ENCODE assay signal across 21 mouse cellular contexts in the genomic region with DNA sequence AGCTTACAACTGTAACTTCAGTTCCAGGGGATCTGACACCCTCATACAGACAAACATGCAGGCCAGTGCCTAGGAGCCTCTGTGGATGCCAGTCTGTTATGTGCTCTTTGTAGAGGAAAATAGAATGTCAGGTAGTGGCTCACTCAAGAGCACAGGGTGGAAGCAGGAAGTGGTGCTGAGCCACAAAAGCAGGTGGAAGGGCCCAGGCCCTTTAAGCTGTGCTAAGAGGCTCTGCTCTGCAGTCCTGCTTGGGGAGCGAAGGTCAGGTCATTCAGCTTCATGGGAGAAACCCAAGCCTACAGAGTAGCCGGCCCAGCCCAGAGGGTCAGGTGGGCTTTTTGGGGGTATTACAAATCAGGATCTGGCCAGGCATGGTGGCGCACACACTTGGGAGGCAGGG. TPM values are rescaled to one million over a fixed set of nuclear protein-coding genes. Genes with fewer than 3 reads are reported as not detected.
A peak's percentile ranks its signal among the peaks of the same experiment; 100 is the strongest.
DNase-seq lines count a peak whose midpoint lies in the region; ATAC-seq lines count a peak whose summit lies in the region.
"Had no signal": no experiment of that assay in that cellular context is flagged by ENCODE, and none has a peak within 500 bp of the region (broad histone marks: within the 10 kb centered on the region; RNA-seq: fewer than 3 reads in every experiment).

No protein-coding gene starts in this region.

- no peak overlapping the region for H3K9ac ChIP-seq in forebrain, embryonic 16.5 days (replicated peaks; ENCODE audit: low read depth, low read length)
- H3K9ac ChIP-seq: embryonic facial prominence, embryonic 15.5 days; hindbrain, embryonic 15.5 days; liver, embryonic 14.5 days; midbrain, embryonic 13.5 days had no signal

- H3K9me3 ChIP-seq in forebrain, embryonic 16.5 days (ENCODE audit: control insufficient read depth, low read length): no peaks in the 10 kb centered on the region
- H3K9me3 ChIP-seq: embryonic facial prominence, embryonic 15.5 days; forebrain, embryonic 10.5 days; hindbrain, embryonic 15.5 days; midbrain, embryonic 13.5 days had no signal

- H3K4me3 ChIP-seq in forebrain, embryonic 16.5 days (replicated peaks; ENCODE audit: low read length): no peak overlapping the region
- H3K4me3 ChIP-seq: embryonic facial prominence, embryonic 15.5 days; forebrain, embryonic 10.5 days; hindbrain, embryonic 15.5 days; layer of hippocampus, adult 2 months; midbrain, embryonic 13.5 days had no signal

- no peak overlapping the region for H3K27ac ChIP-seq in forebrain, embryonic 16.5 days (ENCODE audit: low read length)
- H3K27ac ChIP-seq: embryonic facial prominence, embryonic 15.5 days; forebrain, embryonic 10.5 days; hindbrain, embryonic 15.5 days; layer of hippocampus, adult 2 months; liver, embryonic 14.5 days; midbrain, embryonic 13.5 days had no signal

- no peaks in the 10 kb centered on the region for H3K27me3 ChIP-seq in forebrain, embryonic 16.5 days (replicated peaks; ENCODE audit: control insufficient read depth, insufficient read depth, low read length)
- H3K27me3 ChIP-seq: embryonic facial prominence, embryonic 15.5 days; hindbrain, embryonic 15.5 days; midbrain, embryonic 13.5 days had no signal

- peaks cover 11% of the 10 kb centered on the region for H3K4me1 ChIP-seq in forebrain, embryonic 16.5 days (replicated peaks; ENCODE audit: control insufficient read depth, insufficient read depth, low read length)

- intact Hi-C loops in heart, postnatal 10 days (cut with DNase I): no loop called here

- WGBS in forebrain, embryonic 16.5 days: 86% methylated on average over 3 of the region's 3 CpGs

- no peak overlapping the region for H3K4me2 ChIP-seq in forebrain, embryonic 16.5 days (ENCODE audit: low read length)
- H3K4me2 ChIP-seq: embryonic facial prominence, embryonic 15.5 days; hindbrain, embryonic 15.5 days; midbrain, embryonic 13.5 days had no signal

- ATAC-seq in activated CD4-positive, CD25-positive, alpha-beta regulatory T cell, adult 4 months: peak; percentile 61
- ATAC-seq in forebrain, embryonic 16.5 days: no peak
- ATAC-seq: lung, postnatal 0 days; midbrain, embryonic 13.5 days had no signal

- DNase-seq in heart, adult 11 months: peak; percentile 87
- DNase-seq in heart, postnatal 10 days: no peak
- DNase-seq in A20 (ENCODE audit: low read depth, low spot score): peak; percentile 29
- peak; percentile 49 to 58 for DNase-seq in thymus, postnatal 10 days (ENCODE audit: low spot score in 2 of 2)
- DNase-seq in frontal cortex, postnatal 14 days (ENCODE audit: low spot score in 2 of 2): no peak
- DNase-seq in adrenal gland, adult 2 months: no peak
- DNase-seq: cerebellum, adult 11-12 months; gastrocnemius, postnatal 14 days; heart, postnatal 14 days; kidney, adult 11 months; kidney, postnatal 10 days; retina, postnatal 1 day had no signal

- H3K36me3 ChIP-seq in forebrain, embryonic 16.5 days (ENCODE audit: control insufficient read depth, insufficient read depth): peaks cover 14% of the 10 kb centered on the region

RNA-seq across cellular contexts. Expression of a gene that starts 4.8 kb away (rescaled TPM):
- total RNA-seq in heart, postnatal 10 days (2021): 100 to 1,000 TPM; 768 to 852 TPM
- 1,000 to 10,000 TPM; 1,380 to 1,513 TPM for polyA plus RNA-seq in activated CD4-positive, CD25-positive, alpha-beta regulatory T cell, adult 4 months (2017; shearing (Covaris generic))
- 464 and 494 TPM in 2 replicates for polyA plus RNA-seq in forebrain, embryonic 16.5 days (2015; fragmentation: Nextera tagmentation; extraction: Ambion mirVana)
- total RNA-seq in adrenal gland, adult 2 months (2021): 1,000 to 10,000 TPM in 1 of 2 experiments, 100 to 1,000 TPM in 1; 895 to 1,085 TPM
- polyA plus RNA-seq in adrenal gland, adult 2 months (2012; rRNA removed): 555 and 709 TPM in 2 replicates

RNA-seq across cellular contexts. Expression of a gene that starts 16.7 kb away (rescaled TPM):
- 10 to 100 TPM; 60.7 to 61.1 TPM for total RNA-seq in heart, postnatal 10 days (2021)
- polyA plus RNA-seq in activated CD4-positive, CD25-positive, alpha-beta regulatory T cell, adult 4 months (2017; shearing (Covaris generic)): 100 to 1,000 TPM in 1 of 2 experiments, 10 to 100 TPM in 1; 68.7 to 110 TPM
- polyA plus RNA-seq in forebrain, embryonic 16.5 days (2015; fragmentation: Nextera tagmentation; extraction: Ambion mirVana): 114 and 118 TPM in 2 replicates
- total RNA-seq in adrenal gland, adult 2 months (2021): 100 to 1,000 TPM; 156 to 171 TPM
- polyA plus RNA-seq in adrenal gland, adult 2 months (2012; rRNA removed): 163 and 190 TPM in 2 replicates

RNA-seq across cellular contexts. Expression of a gene that starts 17.2 kb away (rescaled TPM):
- total RNA-seq in heart, postnatal 10 days (2021): 10 to 100 TPM; 36.0 to 42.3 TPM
- 10 to 100 TPM; 61.5 to 70.3 TPM for polyA plus RNA-seq in activated CD4-positive, CD25-positive, alpha-beta regulatory T cell, adult 4 months (2017; shearing (Covaris generic))
- 40.7 and 50.8 TPM in 2 replicates for polyA plus RNA-seq in forebrain, embryonic 16.5 days (2015; fragmentation: Nextera tagmentation; extraction: Ambion mirVana)
- 10 to 100 TPM; 14.9 to 15.6 TPM for total RNA-seq in adrenal gland, adult 2 months (2021)
- 22.5 and 23.2 TPM in 2 replicates for polyA plus RNA-seq in adrenal gland, adult 2 months (2012; rRNA removed)

RNA-seq across cellular contexts. Expression of a gene that starts 24.8 kb away (rescaled TPM):
- 10 to 100 TPM; 12.7 to 15.8 TPM for total RNA-seq in heart, postnatal 10 days (2021)
- 100 to 1,000 TPM; 107 to 125 TPM for polyA plus RNA-seq in activated CD4-positive, CD25-positive, alpha-beta regulatory T cell, adult 4 months (2017; shearing (Covaris generic))
- polyA plus RNA-seq in forebrain, embryonic 16.5 days (2015; fragmentation: Nextera tagmentation; extraction: Ambion mirVana): 6.5 and 6.7 TPM in 2 replicates
- 10 to 100 TPM; 16.3 to 19.4 TPM for total RNA-seq in adrenal gland, adult 2 months (2021)
- polyA plus RNA-seq in adrenal gland, adult 2 months (2012; rRNA removed): 25.9 and 32.3 TPM in 2 replicates

RNA-seq across cellular contexts. Expression of a gene that starts 37.3 kb away (rescaled TPM):
- 10 to 100 TPM; 20.7 to 22.6 TPM for total RNA-seq in heart, postnatal 10 days (2021)
- 10 to 100 TPM; 29.7 to 30.6 TPM for polyA plus RNA-seq in activated CD4-positive, CD25-positive, alpha-beta regulatory T cell, adult 4 months (2017; shearing (Covaris generic))
- polyA plus RNA-seq in forebrain, embryonic 16.5 days (2015; fragmentation: Nextera tagmentation; extraction: Ambion mirVana): 39.9 and 40.2 TPM in 2 replicates
- 10 to 100 TPM; 39.6 to 49.7 TPM for total RNA-seq in adrenal gland, adult 2 months (2021)
- 72.1 and 88.5 TPM in 2 replicates for polyA plus RNA-seq in adrenal gland, adult 2 months (2012; rRNA removed)

Comparison
In these comparisons a context has a peak if more than half of its experiments do, and no peak if none do; other contexts are left out.
1. DNase-seq: peak in heart, adult 11 months (single experiment), A20 (single experiment) and thymus, postnatal 10 days (2 of 2); none in heart, postnatal 10 days (0 of 2), frontal cortex, postnatal 14 days (0 of 2) and adrenal gland, adult 2 months (single experiment).